ENCODE assay signal across 24 mouse cellular contexts in genomic region chr5:44261172-44261571, GRCm38 (mm10). TPM values are rescaled to one million over a fixed set of nuclear protein-coding genes. Genes with fewer than 3 reads are reported as not detected.
DNase-seq lines count a peak whose midpoint lies in the region; ATAC-seq and TF ChIP-seq lines count a peak whose summit lies in the region.
"Had no signal": no experiment of that assay in that cellular context is flagged by ENCODE, and none has a peak within 500 bp of the region (broad histone marks: within the 10 kb centered on the region; RNA-seq: fewer than 3 reads in every experiment).

No protein-coding gene starts in this region.

- no peak overlapping the region for H3K27ac ChIP-seq in liver, adult 2 months (replicated peaks; ENCODE audit: insufficient read depth, low read depth, low read length)
- H3K27ac ChIP-seq in liver, embryonic 12.5 days: no peak overlapping the region
- no peak overlapping the region for H3K27ac ChIP-seq in liver, embryonic 14.5 days
- no peak overlapping the region for H3K27ac ChIP-seq in liver, embryonic 16.5 days (ENCODE audit: low read length)
- no peak overlapping the region for H3K27ac ChIP-seq in midbrain, embryonic 11.5 days (ENCODE audit: low read depth, low read length)
- H3K27ac ChIP-seq: embryonic facial prominence, embryonic 10.5 days; embryonic facial prominence, embryonic 12.5 days; forebrain, embryonic 13.5 days; forebrain, embryonic 15.5 days had no signal

- H3K4me2 ChIP-seq in liver, embryonic 12.5 days: no peak overlapping the region
- no peak overlapping the region for H3K4me2 ChIP-seq in liver, embryonic 14.5 days (ENCODE audit: low read depth)
- H3K4me2 ChIP-seq in liver, embryonic 16.5 days (ENCODE audit: low read depth, low read length): no peak overlapping the region
- H3K4me2 ChIP-seq in midbrain, embryonic 11.5 days: no peak overlapping the region
- H3K4me2 ChIP-seq: embryonic facial prominence, embryonic 12.5 days; forebrain, embryonic 13.5 days; forebrain, embryonic 15.5 days had no signal

- peak; percentile 76 for DNase-seq in liver, adult 2 months (ENCODE audit: extremely low read depth, low read depth, low spot score)
- no peak for DNase-seq in liver
- DNase-seq in liver, embryonic 14.5 days (ENCODE audit: low read depth in 3 of 3, low spot score in 3 of 3): no peak
- no peak for DNase-seq in midbrain, embryonic 11.5 days (ENCODE audit: low spot score, missing footprints)
- DNase-seq in kidney, postnatal 4 days: no peak
- DNase-seq: adrenal gland, adult 2 months; adrenal gland, postnatal 10 days; adrenal gland, postnatal 25 days; B cell, adult 2 months; cerebellum, adult 11 months; cerebellum, adult 18-20 months; cerebellum, adult 8-10 months; cerebellum, adult 9-11 months; cerebellum, postnatal 14 days; cerebellum, postnatal 36 days had no signal

- 0 out of 2 replicates have a peak, but pooled peaks have one; percentile 40 for ATAC-seq in liver, embryonic 12.5 days
- ATAC-seq in liver, embryonic 14.5 days (ENCODE audit: insufficient read depth): peak; percentile 39; the same call in 1 of the 2 replicates
- ATAC-seq in liver, embryonic 16.5 days (ENCODE audit: low read depth): peak; percentile 78
- ATAC-seq in midbrain, embryonic 11.5 days (ENCODE audit: low FRiP score): no peak
- ATAC-seq: CD4-positive, CD25-positive, alpha-beta regulatory T cell, adult 4 months; forebrain, embryonic 13.5 days; forebrain, embryonic 15.5 days had no signal

- peaks cover 2% of the 10 kb centered on the region; the same call in 1 of the 2 replicates for H3K79me2 ChIP-seq in liver, adult 2 months (ENCODE audit: control insufficient read depth, insufficient read depth, low read length)

- no peak for TF ChIP-seq POLR2A in liver, adult 2 months (IDR thresholded peaks at IDR 0.05; ENCODE audit: extremely low read depth, insufficient read depth, low read length)

- no peaks in the 10 kb centered on the region for H3K9me3 ChIP-seq in liver, embryonic 12.5 days (replicated peaks)
- no peaks in the 10 kb centered on the region for H3K9me3 ChIP-seq in liver, embryonic 14.5 days (ENCODE audit: control insufficient read depth, low read length)
- no peaks in the 10 kb centered on the region for H3K9me3 ChIP-seq in liver, embryonic 16.5 days (replicated peaks; ENCODE audit: control insufficient read depth, low read length)
- H3K9me3 ChIP-seq in midbrain, embryonic 11.5 days (ENCODE audit: control insufficient read depth, low read length): no peaks in the 10 kb centered on the region
- H3K9me3 ChIP-seq: embryonic facial prominence, embryonic 10.5 days; embryonic facial prominence, embryonic 12.5 days; forebrain, embryonic 13.5 days; forebrain, embryonic 15.5 days; G1E had no signal

- H3K36me3 ChIP-seq in liver, adult 2 months (ENCODE audit: control insufficient read depth, insufficient read depth, low read length): no peaks in the 10 kb centered on the region
- H3K36me3 ChIP-seq in liver, embryonic 12.5 days: no peaks in the 10 kb centered on the region
- no peaks in the 10 kb centered on the region for H3K36me3 ChIP-seq in liver, embryonic 14.5 days (replicated peaks; ENCODE audit: control insufficient read depth, insufficient read depth, low read depth)
- H3K36me3 ChIP-seq in liver, embryonic 16.5 days (ENCODE audit: control insufficient read depth, insufficient read depth): no peaks in the 10 kb centered on the region
- H3K36me3 ChIP-seq in midbrain, embryonic 11.5 days (ENCODE audit: control insufficient read depth, insufficient read depth, low read length): no peaks in the 10 kb centered on the region
- H3K36me3 ChIP-seq: embryonic facial prominence, embryonic 10.5 days; embryonic facial prominence, embryonic 12.5 days; forebrain, embryonic 15.5 days; G1E had no signal

- no peaks in the 10 kb centered on the region for H3K27me3 ChIP-seq in liver, adult 2 months (ENCODE audit: control insufficient read depth, insufficient read depth, low read length)
- H3K27me3 ChIP-seq in liver, embryonic 12.5 days (replicated peaks): no peaks in the 10 kb centered on the region
- no peaks in the 10 kb centered on the region for H3K27me3 ChIP-seq in liver, embryonic 14.5 days (ENCODE audit: control insufficient read depth, insufficient read depth, low read length)
- H3K27me3 ChIP-seq in liver, embryonic 16.5 days (ENCODE audit: control insufficient read depth, insufficient read depth, low read depth, low read length): no peaks in the 10 kb centered on the region
- H3K27me3 ChIP-seq in midbrain, embryonic 11.5 days (ENCODE audit: control insufficient read depth, insufficient read depth, low read length): no peaks in the 10 kb centered on the region
- H3K27me3 ChIP-seq: CH12.LX; embryonic facial prominence, embryonic 12.5 days; forebrain, embryonic 13.5 days; forebrain, embryonic 15.5 days had no signal

- peaks cover 4% of the 10 kb centered on the region; the same call in 1 of the 2 replicates for H3K4me1 ChIP-seq in liver, adult 2 months (ENCODE audit: control insufficient read depth, insufficient read depth, low read length)
- H3K4me1 ChIP-seq in liver, embryonic 12.5 days: no peaks in the 10 kb centered on the region
- H3K4me1 ChIP-seq in liver, embryonic 14.5 days (replicated peaks; ENCODE audit: control insufficient read depth in 2 of 2, insufficient read depth in 2 of 2, low read length in 1 of 2): peaks cover 0 to 1% of the 10 kb centered on the region in 2 experiments; a peak in 1 of 4 replicates
- H3K4me1 ChIP-seq in liver, embryonic 16.5 days (ENCODE audit: control insufficient read depth, low read depth, low read length): no peaks in the 10 kb centered on the region; the same call in 1 of the 2 replicates
- H3K4me1 ChIP-seq in midbrain, embryonic 11.5 days (ENCODE audit: control insufficient read depth, insufficient read depth, low read length): no peaks in the 10 kb centered on the region
- H3K4me1 ChIP-seq: embryonic facial prominence, embryonic 10.5 days; embryonic facial prominence, embryonic 12.5 days; forebrain, embryonic 13.5 days; forebrain, embryonic 15.5 days had no signal

- no peak for TF ChIP-seq CTCF in liver, adult 2 months (IDR thresholded peaks at IDR 0.05; ENCODE audit: low read depth, low read length)
- no peak for TF ChIP-seq CTCF in liver, embryonic 14.5 days (IDR thresholded peaks at IDR 0.05; ENCODE audit: low read depth)

- H3K9ac ChIP-seq in liver, adult 2 months (ENCODE audit: low read depth, low read length): no peak overlapping the region
- H3K9ac ChIP-seq in liver, embryonic 12.5 days: no peak overlapping the region
- no peak overlapping the region for H3K9ac ChIP-seq in liver, embryonic 14.5 days (replicated peaks)
- no peak overlapping the region for H3K9ac ChIP-seq in liver, embryonic 16.5 days (ENCODE audit: low read depth, low read length)
- no peak overlapping the region for H3K9ac ChIP-seq in midbrain, embryonic 11.5 days (ENCODE audit: low read length)
- H3K9ac ChIP-seq: embryonic facial prominence, embryonic 12.5 days; forebrain, embryonic 13.5 days; forebrain, embryonic 15.5 days had no signal

- TF ChIP-seq EP300 in liver, embryonic 14.5 days (IDR thresholded peaks at IDR 0.05; ENCODE audit: low read depth): no peak

- 23% methylated on average over 3 of the region's 3 CpGs for WGBS in liver, adult 2 months
- WGBS in liver, embryonic 12.5 days (ENCODE audit: insufficient replicate concordance): 52% methylated on average over 3 of the region's 3 CpGs
- WGBS in liver, embryonic 14.5 days (ENCODE audit: insufficient replicate concordance): 30% methylated on average over 3 of the region's 3 CpGs
- 43% methylated on average over 3 of the region's 3 CpGs for WGBS in liver, embryonic 16.5 days (ENCODE audit: insufficient replicate concordance)
- 83% methylated on average over 3 of the region's 3 CpGs for WGBS in midbrain, embryonic 11.5 days

- no peak overlapping the region for H3K4me3 ChIP-seq in liver, adult 2 months (ENCODE audit: insufficient read depth, low read depth, low read length)
- H3K4me3 ChIP-seq in liver, embryonic 12.5 days: no peak overlapping the region
- H3K4me3 ChIP-seq in liver, embryonic 14.5 days (ENCODE audit: insufficient read depth in 1 of 2, low read depth in 2 of 2, low read length in 2 of 2): no peak overlapping the region
- H3K4me3 ChIP-seq in liver, embryonic 16.5 days (ENCODE audit: low read depth, low read length): no peak overlapping the region
- H3K4me3 ChIP-seq in midbrain, embryonic 11.5 days (ENCODE audit: low read depth, low read length): no peak overlapping the region
- H3K4me3 ChIP-seq: embryonic facial prominence, embryonic 10.5 days; embryonic facial prominence, embryonic 12.5 days; forebrain, embryonic 13.5 days; forebrain, embryonic 15.5 days had no signal

RNA-seq across cellular contexts. Expression of gene Tapt1, which starts 34.7 kb away (rescaled TPM):
- 63.5 and 68.6 TPM in 2 replicates for total RNA-seq in liver, adult 2 months (2014; rRNA removed)
- 34.8 and 35.8 TPM in 2 replicates for polyA plus RNA-seq in liver, adult 2 months (2012; rRNA removed)
- polyA plus RNA-seq in liver, embryonic 12.5 days (2016; fragmentation: Nextera tagmentation; extraction: Ambion mirVana): 46.0 and 48.3 TPM in 2 replicates
- 26.0 and 30.9 TPM in 2 replicates for polyA plus RNA-seq in liver, embryonic 14.5 days (2012; rRNA removed)
- polyA plus RNA-seq in liver, embryonic 14.5 days (2014; fragmentation: Nextera tagmentation; extraction: Ambion mirVana): 31.2 and 38.5 TPM in 2 replicates
- polyA plus RNA-seq in liver, embryonic 16.5 days (2015; fragmentation: Nextera tagmentation; extraction: Ambion mirVana): 30.8 and 32.3 TPM in 2 replicates
- polyA plus RNA-seq in midbrain, embryonic 11.5 days (2014; fragmentation: Nextera tagmentation; extraction: Ambion mirVana): 27.8 and 30.3 TPM in 2 replicates
